Mouse (Mus musculus) kidney, postnatal 0 days (tissue): ENCODE measurements around the gene Cic. TPM values are rescaled to one million over a fixed set of nuclear protein-coding genes. Genes with fewer than 3 reads are reported as not detected.

Source experiments
- ATAC-seq: fragments of 200-750 bp; cut with Nextera tagmentation; replicated peaks from 2 replicates; pipeline ENCODE4 v1.8.0; 2017; ENCODE audit warnings: low read depth, moderate number of reproducible peaks, moderate TSS enrichment, moderate library complexity; ENCODE audit not compliant: low FRiP score
- DNase-seq: peaks from one replicate; pipeline ENCODE4 v3.0.0-alpha.2; 2016; ENCODE audit warnings: low spot score
- H3K27ac ChIP-seq: fragments of 300-500 bp; sonication (generic); 2 replicates; pipeline ENCODE4 v1.5.1; 2014; ENCODE audit warnings: mild to moderate bottlenecking
- H3K27me3 ChIP-seq: fragments of 300-500 bp; sonication (generic); 2 replicates; pipeline ENCODE4 v1.6.1; 2014; ENCODE audit warnings: low read length, mixed read lengths; ENCODE audit not compliant: insufficient read depth
- H3K36me3 ChIP-seq: fragments of 300-500 bp; sonication (generic); 2 replicates; pipeline ENCODE4 v1.6.1; 2014; ENCODE audit warnings: low read length, mixed read lengths; ENCODE audit not compliant: insufficient read depth
- H3K4me1 ChIP-seq: fragments of 300-500 bp; sonication (generic); replicated peaks from 2 replicates; pipeline ENCODE4 v1.6.1; 2014; ENCODE audit warnings: antibody characterized with exemption, low read length, mixed read lengths; ENCODE audit not compliant: insufficient read depth
- H3K4me2 ChIP-seq: fragments of 300-500 bp; sonication (generic); 2 replicates; pipeline ENCODE4 v1.6.1; 2014; ENCODE audit warnings: mild to moderate bottlenecking, low read length, moderate library complexity, mixed read lengths
- H3K4me3 ChIP-seq: fragments of 300-500 bp; sonication (generic); replicated peaks from 2 replicates; pipeline ENCODE4 v1.5.1; 2014; ENCODE audit warnings: low read depth, low read length
- H3K9ac ChIP-seq: fragments of 300-500 bp; sonication (generic); 2 replicates; pipeline ENCODE4 v1.6.1; 2014; ENCODE audit warnings: low read depth, low read length
- H3K9me3 ChIP-seq: fragments of 300-500 bp; sonication (generic); replicated peaks from 2 replicates; pipeline ENCODE4 v1.6.1; 2016; ENCODE audit warnings: low read length, inconsistent platforms, mixed read lengths
- CTCF ChIP-seq: IDR thresholded peaks from 2 replicates; pipeline ENCODE4 v1.5.1; 2016; ENCODE audit warnings: antibody characterized with exemption, low read depth, mild to moderate bottlenecking, moderate library complexity
- whole genome bisulfite sequencing: fragments of 180-500 bp; shearing (Covaris S2); extraction: QIAGEN DNeasy Blood & Tissue Kit; methylation state at CpG from one replicate; pipeline ENCODE4 v1.1.7; 2014; 5-methylcytosine and 5-hydroxymethylcytosine counted together
- polyA plus RNA-seq: library from polyadenylated mRNA; unstranded; fragments of >200 nt; fragmentation: Nextera tagmentation; extraction: Ambion mirVana; gene quantifications from 2 replicates; pipeline ENCODE4 v1.2.1, GENCODE M21; 2015

The Cic gene
- polyA plus RNA-seq, 1 experiment from 2014 or later = 23.3 TPM

DNA sequence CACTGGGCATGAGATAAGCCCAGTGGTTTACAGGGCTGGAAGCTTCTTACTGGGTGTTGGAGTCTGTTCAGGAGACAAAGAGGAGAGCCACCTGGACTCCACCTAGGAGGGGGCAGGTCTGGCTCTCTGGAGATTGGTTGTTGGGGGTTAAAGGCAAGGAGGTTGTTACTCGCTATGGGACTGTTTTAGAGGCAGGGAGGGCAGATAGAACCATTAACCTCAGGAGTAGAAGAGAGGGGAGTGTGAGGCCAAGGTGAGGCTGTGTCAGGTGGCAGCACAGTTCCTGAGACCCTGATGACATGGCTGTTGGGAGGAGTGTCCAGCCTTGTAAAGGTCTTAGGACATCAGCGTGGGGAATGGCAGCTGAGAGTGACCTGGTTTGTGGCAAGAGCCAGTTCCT, 16.7 kb downstream of the Cic start:
- DNase-seq = no peak

DNA sequence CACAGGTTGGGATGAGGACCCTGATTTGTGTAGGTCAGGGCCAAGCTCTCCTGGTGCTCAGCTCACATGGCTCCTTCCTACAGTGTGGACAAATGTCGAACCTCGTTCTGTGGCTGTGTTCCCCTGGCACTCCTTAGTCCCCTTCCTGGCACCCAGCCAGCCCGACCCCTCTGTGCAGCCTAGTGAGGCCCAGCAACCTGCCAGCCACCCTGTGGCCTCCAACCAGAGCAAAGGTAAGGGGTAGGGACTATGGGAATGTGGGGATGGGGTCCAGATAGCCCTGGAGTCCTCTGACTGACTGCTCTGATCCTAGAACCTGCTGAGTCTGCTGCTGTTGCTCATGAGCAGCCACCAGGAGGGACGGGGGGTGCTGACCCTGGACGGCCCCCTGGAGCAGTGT, 17.3 kb downstream of the Cic start:
- ATAC-seq = no peak
- no peak overlapping the region for H3K9ac ChIP-seq

More for the DNA sequence above, 16.7 kb downstream of the Cic start:
- TF ChIP-seq CTCF = no peak
- 41% methylated on average over 2 of the region's 2 CpGs for WGBS
- Histone ChIP-seq H3K27me3 (no peaks in the 10 kb centered on the region), H3K36me3 (peaks cover 42% of the 10 kb centered on the region), H3K4me3 (no peak overlapping the region), H3K9ac (0 out of 2 replicates have a peak overlapping the region, but pooled peaks have one; percentile 18), H3K27ac (no peak overlapping the region), H3K9me3 (no peaks in the 10 kb centered on the region), H3K4me2 (peak overlapping the region; percentile 88), H3K4me1 (peaks cover 35% of the 10 kb centered on the region)
- no peak for ATAC-seq

DNA sequence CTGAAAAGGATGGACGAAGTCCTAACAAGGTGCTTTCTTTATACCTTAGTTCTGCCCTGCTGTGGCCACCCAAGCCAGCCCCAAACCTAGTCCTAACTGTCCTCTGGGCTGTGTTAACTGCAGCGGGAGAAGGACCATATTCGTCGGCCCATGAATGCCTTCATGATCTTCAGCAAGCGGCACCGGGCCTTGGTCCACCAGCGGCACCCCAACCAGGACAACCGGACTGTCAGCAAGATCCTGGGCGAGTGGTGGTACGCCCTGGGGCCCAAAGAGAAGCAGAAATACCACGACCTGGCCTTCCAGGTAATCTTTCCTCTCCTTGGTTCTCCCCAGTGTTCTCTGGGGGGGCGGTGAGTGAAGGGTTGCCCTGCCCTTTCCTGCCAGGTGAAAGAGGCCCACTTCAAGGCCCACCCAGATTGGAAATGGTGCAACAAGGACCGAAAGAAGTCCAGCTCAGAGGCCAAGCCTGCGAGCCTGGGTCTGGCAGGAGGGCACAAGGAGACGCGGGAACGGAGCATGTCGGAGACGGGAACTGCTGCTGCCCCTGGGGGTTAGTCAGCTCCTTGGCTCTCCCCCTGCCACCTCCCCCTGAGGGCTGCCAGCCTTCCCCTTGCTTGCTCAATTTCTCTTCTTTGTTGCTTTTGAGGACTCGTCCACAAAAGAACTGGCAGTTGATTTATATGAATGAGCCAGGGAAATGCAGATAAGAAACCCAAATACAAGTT, 18.2 kb downstream of the Cic start:
- H3K27ac ChIP-seq = no peak overlapping the region
- no peak for TF ChIP-seq CTCF

More for the DNA sequence above, 17.3 kb downstream of the Cic start:
- DNase-seq = no peak
- no peak overlapping the region for H3K27ac ChIP-seq
- H3K4me2 ChIP-seq = peak overlapping the region; percentile 88; the same call in 1 of the 2 replicates
- peaks cover 47% of the 10 kb centered on the region for H3K36me3 ChIP-seq
- no peaks in the 10 kb centered on the region for H3K27me3 ChIP-seq
- no peak for TF ChIP-seq CTCF
- H3K4me3 ChIP-seq = no peak overlapping the region
- peaks cover 32% of the 10 kb centered on the region for H3K4me1 ChIP-seq
- H3K9me3 ChIP-seq = no peaks in the 10 kb centered on the region
- 60% methylated on average over 5 of the region's 5 CpGs for WGBS

DNA sequence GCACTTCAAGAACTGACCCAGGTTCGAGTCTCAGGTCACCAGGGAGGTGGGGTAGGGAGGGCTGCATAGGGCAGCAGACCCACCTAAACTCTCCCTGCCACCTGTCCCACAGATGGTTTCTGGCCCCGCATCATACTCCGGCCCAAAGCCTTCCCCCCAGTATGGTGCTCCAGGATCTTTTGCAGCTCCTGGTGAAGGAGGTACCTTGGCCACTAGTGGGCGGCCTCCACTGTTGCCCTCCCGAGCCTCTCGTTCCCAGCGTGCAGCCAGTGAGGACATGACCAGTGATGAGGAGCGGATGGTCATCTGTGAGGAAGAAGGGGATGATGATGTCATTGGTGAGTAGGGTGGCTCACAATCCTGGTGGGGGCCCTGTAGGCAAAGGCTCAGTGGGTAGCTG, 19.5 kb downstream of the Cic start:
- WGBS = 84% methylated on average over 8 of the region's 8 CpGs
- Histone ChIP-seq H3K4me2 (no peak overlapping the region), H3K9ac (no peak overlapping the region), H3K27ac (no peak overlapping the region), H3K4me3 (no peak overlapping the region), H3K36me3 (peaks cover 57% of the 10 kb centered on the region), H3K9me3 (no peaks in the 10 kb centered on the region), H3K4me1 (peaks cover 15% of the 10 kb centered on the region), H3K27me3 (no peaks in the 10 kb centered on the region)
- DNase-seq (no peak), ATAC-seq (no peak)
- peak; percentile 36; the same call in 1 of the 2 replicates for TF ChIP-seq CTCF

More for the DNA sequence above, 18.2 kb downstream of the Cic start:
- WGBS = 90% methylated on average over 20 of the region's 20 CpGs
- no peak for DNase-seq
- Histone ChIP-seq H3K4me3 (no peak overlapping the region), H3K9me3 (no peaks in the 10 kb centered on the region), H3K4me2 (no peak overlapping the region), H3K36me3 (peaks cover 54% of the 10 kb centered on the region), H3K27me3 (no peaks in the 10 kb centered on the region), H3K9ac (no peak overlapping the region), H3K4me1 (peaks cover 23% of the 10 kb centered on the region)
- ATAC-seq = no peak

DNA sequence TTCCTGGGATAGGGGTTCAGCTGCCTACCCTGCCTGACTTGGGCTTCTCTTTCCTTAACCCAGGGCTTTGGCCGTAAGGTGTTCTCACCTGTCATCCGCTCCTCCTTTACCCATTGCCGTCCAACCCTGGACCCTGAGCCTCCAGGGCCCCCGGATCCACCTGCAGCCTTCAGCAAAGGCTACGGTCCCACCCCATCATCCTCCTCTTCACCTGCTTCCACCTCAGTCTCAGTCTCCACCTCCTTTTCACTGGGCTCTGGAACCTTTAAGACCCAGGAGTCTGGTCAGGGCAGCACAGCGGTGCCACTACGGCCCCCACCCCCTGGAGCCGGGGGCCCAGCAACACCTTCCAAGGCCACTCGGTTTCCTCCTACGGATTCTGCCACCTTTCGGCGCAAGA, 20.5 kb downstream of the Cic start:
- no peak for ATAC-seq
- no peaks in the 10 kb centered on the region for H3K9me3 ChIP-seq
- H3K36me3 ChIP-seq = peaks cover 67% of the 10 kb centered on the region
- H3K4me1 ChIP-seq = peaks cover 15% of the 10 kb centered on the region
- H3K27me3 ChIP-seq = no peaks in the 10 kb centered on the region
- no peak for DNase-seq
- no peak overlapping the region for H3K9ac ChIP-seq
- H3K27ac ChIP-seq = no peak overlapping the region
- H3K4me2 ChIP-seq = no peak overlapping the region
- 85% methylated on average over 12 of the region's 12 CpGs for WGBS
- no peak overlapping the region for H3K4me3 ChIP-seq
- TF ChIP-seq CTCF = no peak

DNA sequence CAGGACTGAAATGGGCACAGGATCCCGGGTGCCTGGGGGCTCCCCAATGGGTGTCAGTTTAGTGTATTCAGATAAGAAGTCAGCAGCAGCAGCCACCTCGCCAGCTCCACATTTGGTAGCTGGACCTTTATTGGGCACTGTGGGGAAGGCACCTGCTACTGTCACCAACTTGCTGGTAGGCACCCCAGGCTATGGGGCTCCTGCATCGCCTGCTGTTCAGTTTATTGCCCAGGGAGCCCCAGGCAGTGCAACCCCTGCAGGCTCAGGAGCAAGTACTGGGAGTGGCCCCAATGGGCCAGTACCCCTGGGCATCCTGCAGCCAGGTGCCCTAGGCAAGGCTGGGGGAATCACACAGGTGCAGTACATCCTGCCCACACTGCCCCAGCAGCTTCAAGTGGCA, 21.2 kb downstream of the Cic start:
- no peak for ATAC-seq
- peaks cover 74% of the 10 kb centered on the region for H3K36me3 ChIP-seq
- peaks cover 12% of the 10 kb centered on the region for H3K4me1 ChIP-seq
- no peak overlapping the region for H3K4me3 ChIP-seq
- H3K9me3 ChIP-seq = no peaks in the 10 kb centered on the region
- H3K9ac ChIP-seq = no peak overlapping the region
- DNase-seq = no peak
- no peak overlapping the region for H3K27ac ChIP-seq
- no peak for TF ChIP-seq CTCF
- WGBS = 93% methylated on average over 3 of the region's 3 CpGs
- H3K4me2 ChIP-seq = no peak overlapping the region
- no peaks in the 10 kb centered on the region for H3K27me3 ChIP-seq

DNA sequence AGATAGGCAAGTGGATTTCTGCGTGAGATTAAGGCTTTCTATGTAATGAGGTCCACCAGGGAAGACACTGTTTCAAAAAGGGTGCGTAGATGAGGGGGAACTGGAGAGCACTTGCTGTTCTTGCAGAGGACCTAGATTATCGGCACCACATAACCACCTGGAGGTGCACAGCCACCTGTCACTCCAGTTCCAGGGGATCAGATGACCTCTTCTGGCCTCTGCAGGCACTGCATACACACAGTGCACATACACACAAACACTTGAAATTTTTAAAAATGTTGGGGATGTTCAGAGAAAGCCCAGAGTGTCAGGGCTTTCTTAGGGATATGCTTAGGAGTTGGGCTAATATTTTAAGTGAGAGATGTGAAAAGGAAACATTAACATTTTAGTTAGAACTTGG, 22.4 kb downstream of the Cic start:
- H3K4me3 ChIP-seq = no peak overlapping the region
- peaks cover 76% of the 10 kb centered on the region for H3K36me3 ChIP-seq
- no peak overlapping the region for H3K4me2 ChIP-seq
- DNase-seq (no peak), ATAC-seq (no peak)
- H3K27me3 ChIP-seq = no peaks in the 10 kb centered on the region
- TF ChIP-seq CTCF = peak; percentile 25; the same call in 1 of the 2 replicates
- no peak overlapping the region for H3K27ac ChIP-seq
- H3K4me1 ChIP-seq = no peaks in the 10 kb centered on the region; the same call in 1 of the 2 replicates
- no peak overlapping the region for H3K9ac ChIP-seq
- H3K9me3 ChIP-seq = no peaks in the 10 kb centered on the region
- WGBS = 98% methylated on average over 3 of the region's 3 CpGs
